Mouse (Mus musculus) forebrain, postnatal 0 days (tissue): ENCODE data around the gene Grip1. TPM values are rescaled to one million over a fixed set of nuclear protein-coding genes. Genes with fewer than 3 reads are reported as not detected.
A peak's percentile ranks its signal among the peaks of the same experiment; 100 is the strongest.

Experiments
- ATAC-seq: fragments of 200-750 bp; cut with Nextera tagmentation; 2 replicates; pipeline ENCODE4 v1.8.0; 2017; ENCODE audit warnings: mild to moderate bottlenecking, moderate library complexity
- DNase-seq: peaks from one replicate; pipeline ENCODE4 v3.0.0-alpha.2; 2015
- H3K27ac ChIP-seq: fragments of 300-500 bp; sonication (generic); 2 replicates; pipeline ENCODE4 v1.5.1; 2014; ENCODE audit warnings: low read depth, mild to moderate bottlenecking, antibody characterized with exemption, low read length, moderate library complexity, mixed read lengths
- H3K27me3 ChIP-seq: fragments of 300-500 bp; sonication (generic); 2 replicates; pipeline ENCODE4 v1.6.1; 2014; ENCODE audit warnings: mild to moderate bottlenecking, low read length, mixed read lengths; ENCODE audit not compliant: insufficient read depth
- H3K36me3 ChIP-seq: fragments of 300-500 bp; sonication (generic); 2 replicates; pipeline ENCODE4 v1.6.1; 2014; ENCODE audit warnings: mild to moderate bottlenecking, moderate library complexity; ENCODE audit not compliant: insufficient read depth
- H3K4me1 ChIP-seq: fragments of 300-500 bp; sonication (generic); 2 replicates; pipeline ENCODE4 v1.6.1; 2014; ENCODE audit warnings: antibody characterized with exemption; ENCODE audit not compliant: insufficient read depth
- H3K4me2 ChIP-seq: fragments of 300-500 bp; sonication (generic); 2 replicates; pipeline ENCODE4 v1.6.1; 2014; ENCODE audit warnings: low read depth, mild to moderate bottlenecking, moderate library complexity
- H3K4me3 ChIP-seq: fragments of 300-500 bp; sonication (generic); 2 replicates; pipeline ENCODE4 v1.5.1; 2014; ENCODE audit warnings: low read depth, low read length, mixed read lengths
- H3K9ac ChIP-seq: fragments of 300-500 bp; sonication (generic); 2 replicates; pipeline ENCODE4 v1.6.1; 2014; ENCODE audit warnings: mild to moderate bottlenecking
- H3K9me3 ChIP-seq: fragments of 300-500 bp; sonication (generic); 2 replicates; pipeline ENCODE4 v1.6.1; 2016; ENCODE audit warnings: low read length
- CTCF ChIP-seq: sonication (generic); IDR thresholded peaks from 2 replicates; pipeline ENCODE4 v1.5.1; 2016; ENCODE audit warnings: antibody characterized with exemption, control low read depth, low read depth
- WGBS: fragments of 180-500 bp; shearing (Covaris S2); extraction: QIAGEN DNeasy Blood & Tissue Kit; methylation state at CpG from one replicate; pipeline ENCODE4 v1.1.7; 2014; 5-methylcytosine and 5-hydroxymethylcytosine counted together
- polyA plus RNA-seq: library from polyadenylated mRNA; unstranded; fragments of >200 nt; fragmentation: Nextera tagmentation; extraction: Ambion mirVana; gene quantifications from 2 replicates; pipeline ENCODE4 v1.2.1, GENCODE M21; 2015
- total RNA-seq: library from RNA; depleted of rRNA; stranded (reverse); fragments of >200 nt; gene quantifications from 2 replicates; pipeline ENCODE4 v1.2.3, GENCODE M21; 2014

Grip1 gene
- total and polyA plus RNA-seq, 2 experiments from 2014 or later: 14.8 to 34.5 TPM

DNA sequence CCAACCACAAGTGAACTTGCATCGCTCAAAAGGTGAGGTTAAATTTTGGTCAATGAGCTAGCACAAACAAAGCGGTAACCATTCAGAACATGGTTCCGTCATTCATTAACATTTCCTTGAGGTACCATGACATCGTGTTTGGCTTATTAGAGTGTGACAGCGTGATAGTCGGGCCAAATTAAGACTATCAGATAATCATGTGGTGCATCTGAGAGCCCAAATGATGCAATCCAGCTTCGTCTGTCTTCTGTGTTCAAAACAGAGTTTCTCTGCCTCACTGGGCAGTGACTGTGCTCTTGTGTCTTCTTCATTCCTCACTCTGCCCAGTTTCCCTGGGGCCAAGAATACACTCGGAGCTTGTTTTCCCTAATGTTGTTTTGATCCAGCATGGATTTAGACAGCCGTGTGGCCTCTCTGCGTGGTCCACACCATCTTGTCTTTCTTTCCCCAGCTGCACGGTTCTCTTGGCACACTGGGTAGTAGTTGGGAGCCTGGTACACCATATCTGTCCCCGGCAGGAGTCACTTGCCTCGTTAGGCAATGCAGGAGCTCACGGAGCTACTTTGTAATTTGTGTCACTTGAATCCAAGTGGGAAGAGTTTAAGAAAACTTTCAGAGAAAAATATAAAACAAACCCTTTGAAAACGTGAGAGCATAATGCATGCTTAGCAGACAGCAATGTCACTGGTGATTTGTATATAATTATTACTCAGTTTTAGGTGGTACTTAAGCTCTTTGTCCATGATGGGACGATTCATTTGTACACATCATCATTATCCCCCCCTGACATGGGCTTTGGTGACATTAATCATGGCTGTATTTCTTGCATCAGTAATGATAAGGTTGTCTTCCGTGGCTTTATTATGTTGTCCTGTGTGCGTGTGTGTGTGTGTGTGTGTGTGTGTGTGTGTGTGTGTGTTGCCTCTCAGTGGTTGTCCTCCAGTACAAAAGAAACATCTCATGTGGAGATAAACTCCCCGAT lies 281.7 kb downstream of the Grip1 start:
- H3K4me1 ChIP-seq: no peaks in the 10 kb centered on the region
- no peak for DNase-seq
- H3K27me3 ChIP-seq: no peaks in the 10 kb centered on the region
- ATAC-seq: peak; percentile 84
- no peak overlapping the region for H3K9ac ChIP-seq
- 41% methylated on average over 19 of the region's 19 CpGs for WGBS
- H3K27ac ChIP-seq: 0 out of 2 replicates have a peak overlapping the region, but pooled peaks have one; percentile 22
- H3K36me3 ChIP-seq: no peaks in the 10 kb centered on the region
- no peak for TF ChIP-seq CTCF
- H3K9me3 ChIP-seq: no peaks in the 10 kb centered on the region
- H3K4me2 ChIP-seq: no peak overlapping the region
- H3K4me3 ChIP-seq: no peak overlapping the region

DNA sequence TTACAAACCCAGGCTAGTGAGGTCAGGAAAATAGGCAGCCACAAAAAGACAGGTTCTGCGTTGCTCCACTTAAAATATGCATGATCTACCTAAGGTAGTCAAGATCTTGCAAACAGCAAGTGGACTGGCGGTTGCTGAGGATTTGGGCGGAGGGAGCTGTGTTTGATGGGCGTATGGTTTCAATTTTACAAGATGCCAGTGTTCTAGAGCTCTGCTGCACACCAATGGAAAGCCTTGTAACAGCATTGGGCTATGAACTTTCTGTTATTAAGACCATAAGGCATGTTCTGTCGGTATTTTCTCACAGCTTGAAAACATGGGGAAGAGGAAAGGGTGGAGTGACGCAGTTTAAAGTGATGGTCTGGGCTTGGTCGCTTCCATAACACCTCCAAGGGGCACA lies 285.8 kb downstream of the Grip1 start:
- Histone ChIP-seq H3K4me3 (no peak overlapping the region), H3K9ac (no peak overlapping the region), H3K9me3 (no peaks in the 10 kb centered on the region), H3K4me2 (no peak overlapping the region), H3K36me3 (no peaks in the 10 kb centered on the region), H3K4me1 (0 out of 2 replicates have a peak, but pooled peaks cover 4% of the 10 kb centered on the region), H3K27me3 (no peaks in the 10 kb centered on the region), H3K27ac (no peak overlapping the region)
- ATAC-seq (no peak), DNase-seq (no peak)
- no peak for TF ChIP-seq CTCF
- WGBS: 89% methylated on average over 7 of the region's 7 CpGs

DNA sequence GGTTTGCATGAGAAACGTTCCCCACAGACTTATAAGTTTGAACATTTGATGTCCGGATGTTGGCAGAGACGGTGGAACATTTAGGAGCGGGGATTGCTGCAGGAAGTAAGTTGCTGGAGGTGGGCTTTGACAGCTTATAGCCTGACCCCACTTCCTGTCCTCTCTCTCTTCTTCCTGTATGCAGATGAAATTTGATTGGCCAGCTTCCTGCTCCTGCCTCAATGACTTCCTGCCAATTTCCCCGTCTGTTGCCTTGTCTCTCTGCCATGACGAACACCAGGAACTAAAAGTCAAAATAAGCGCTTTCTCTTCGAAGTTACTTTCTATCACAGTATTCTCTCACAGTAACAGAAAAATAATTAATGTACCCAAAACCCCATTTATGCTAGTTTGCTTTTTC lies 289.1 kb downstream of the Grip1 start:
- H3K27ac ChIP-seq: no peak overlapping the region
- no peak for TF ChIP-seq CTCF
- H3K4me2 ChIP-seq: peak overlapping the region; percentile 13; the same call in 1 of the 2 replicates
- H3K36me3 ChIP-seq: no peaks in the 10 kb centered on the region
- ATAC-seq (no peak), DNase-seq (peak; percentile 59)
- 0 out of 2 replicates have a peak, but pooled peaks cover 4% of the 10 kb centered on the region for H3K4me1 ChIP-seq
- no peaks in the 10 kb centered on the region for H3K9me3 ChIP-seq
- H3K27me3 ChIP-seq: no peaks in the 10 kb centered on the region
- 65% methylated on average over 8 of the region's 8 CpGs for WGBS
- no peak overlapping the region for H3K4me3 ChIP-seq
- no peak overlapping the region for H3K9ac ChIP-seq

DNA sequence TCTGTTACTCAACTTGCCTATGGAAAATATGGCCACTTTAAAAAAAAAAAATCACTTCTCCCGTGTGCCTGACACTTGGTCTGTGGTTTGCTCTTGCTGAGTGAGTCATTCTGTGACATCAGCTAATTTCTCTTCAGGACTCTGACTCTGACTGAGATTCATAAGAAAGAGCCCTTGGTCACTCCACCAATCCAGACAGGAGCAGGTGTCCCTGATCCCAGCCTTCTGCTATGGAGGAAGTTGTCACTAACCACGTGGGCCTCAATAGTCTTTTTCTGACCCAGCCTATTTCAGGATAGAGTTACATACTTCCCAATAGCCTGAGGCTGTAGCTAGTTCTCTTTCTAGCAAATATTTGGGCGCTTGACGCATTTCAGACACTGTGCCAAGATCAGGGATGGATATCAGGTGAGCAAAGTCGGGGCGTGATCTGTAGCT lies 298.8 kb downstream of the Grip1 start:
- Histone ChIP-seq H3K4me1 (no peaks in the 10 kb centered on the region), H3K9ac (no peak overlapping the region), H3K36me3 (no peaks in the 10 kb centered on the region), H3K27me3 (no peaks in the 10 kb centered on the region), H3K4me3 (no peak overlapping the region), H3K9me3 (no peaks in the 10 kb centered on the region), H3K4me2 (no peak overlapping the region), H3K27ac (no peak overlapping the region)
- 90% methylated on average over 6 of the region's 6 CpGs for WGBS
- TF ChIP-seq CTCF: no peak
- no peak for DNase-seq
- no peak for ATAC-seq

DNA sequence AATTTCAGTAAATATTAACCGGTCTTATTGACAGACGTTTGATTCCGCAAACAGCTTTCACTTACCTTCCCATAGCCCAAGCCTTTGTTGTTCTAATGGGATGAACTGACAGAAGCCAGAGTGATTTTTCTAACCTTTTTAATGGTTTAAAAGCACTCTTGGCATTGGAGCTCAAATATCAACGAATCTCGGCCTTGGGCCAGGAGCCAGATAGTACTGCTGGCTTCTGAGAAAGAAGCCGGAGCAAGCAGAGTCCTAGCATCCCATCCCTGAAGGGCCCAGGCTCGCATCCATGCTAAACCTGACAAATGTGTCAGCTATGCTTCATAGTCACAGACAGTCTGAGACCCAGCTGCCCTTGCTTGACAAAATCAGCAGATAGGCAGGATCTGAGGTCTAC lies 302.6 kb downstream of the Grip1 start:
- ATAC-seq (no peak), DNase-seq (no peak)
- TF ChIP-seq CTCF: no peak
- Histone ChIP-seq H3K27me3 (no peaks in the 10 kb centered on the region), H3K4me3 (no peak overlapping the region), H3K4me2 (no peak overlapping the region), H3K4me1 (no peaks in the 10 kb centered on the region), H3K9me3 (no peaks in the 10 kb centered on the region), H3K27ac (no peak overlapping the region), H3K36me3 (no peaks in the 10 kb centered on the region), H3K9ac (no peak overlapping the region)
- 83% methylated on average over 7 of the region's 7 CpGs for WGBS

DNA sequence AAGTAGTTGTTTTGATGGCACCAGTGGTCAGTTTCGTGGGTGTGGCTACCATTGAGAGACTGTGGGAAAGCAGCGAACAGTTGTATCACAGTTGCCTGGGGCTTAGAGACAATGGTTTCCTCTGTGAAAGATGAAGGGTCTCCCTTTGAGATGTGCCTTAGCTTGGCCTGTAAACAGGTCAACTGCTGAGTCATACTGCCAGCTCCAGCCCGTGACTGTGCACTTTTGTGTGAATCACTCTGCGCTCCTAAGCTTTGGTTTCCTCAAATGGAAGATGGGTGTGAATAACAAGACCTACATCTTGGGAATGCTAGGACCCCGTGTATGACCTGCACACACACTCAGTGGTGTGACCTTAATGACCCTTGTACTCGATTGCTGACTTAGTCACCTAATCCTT lies 303.6 kb downstream of the Grip1 start:
- 82% methylated on average over 6 of the region's 6 CpGs for WGBS
- H3K9ac ChIP-seq: no peak overlapping the region
- H3K4me1 ChIP-seq: 0 out of 2 replicates have a peak, but pooled peaks cover 4% of the 10 kb centered on the region
- no peak overlapping the region for H3K27ac ChIP-seq
- ATAC-seq (no peak), DNase-seq (no peak)
- no peak for TF ChIP-seq CTCF
- H3K36me3 ChIP-seq: no peaks in the 10 kb centered on the region
- H3K4me3 ChIP-seq: no peak overlapping the region
- H3K9me3 ChIP-seq: no peaks in the 10 kb centered on the region
- no peaks in the 10 kb centered on the region for H3K27me3 ChIP-seq
- no peak overlapping the region for H3K4me2 ChIP-seq
